Mouse (Mus musculus) T-helper 1 cell (primary cell): Measurements from ENCODE around the gene Nhlh1.

Source experiments
- in situ Hi-C: fragments of 300-600 bp; cut with MboI, MseI; formaldehyde crosslinking; loops from one replicate; pipeline ENCODE4 v1.15.1; 2025; ENCODE audit warnings: high pct_unique_total_duplicates

Nhlh1 gene

GRCm38 (mm10) chr1:172017517-172018070 lies 39.8 kb downstream of the Nhlh1 start:
- in situ Hi-C loops = no loop called here

- in situ Hi-C loops = no loop called here
Observed at GRCm38 (mm10) chr1:172016660-172017516, 40.5 kb downstream of the Nhlh1 start.

GRCm38 (mm10) chr1:172016031-172016430 lies 41.3 kb downstream of the Nhlh1 start:
- in situ Hi-C loops = no loop called here

GRCm38 (mm10) chr1:172015312-172015939 lies 41.9 kb downstream of the Nhlh1 start:
- in situ Hi-C loops = no loop called here

GRCm38 (mm10) chr1:172014771-172015170 lies 42.6 kb downstream of the Nhlh1 start:
- in situ Hi-C loops = no loop called here

GRCm38 (mm10) chr1:172012030-172012429 lies 45.3 kb downstream of the Nhlh1 start:
- in situ Hi-C loops = no loop called here

- in situ Hi-C loops = no loop called here
Observed at GRCm38 (mm10) chr1:172010042-172010824, 47.1 kb downstream of the Nhlh1 start.

GRCm38 (mm10) chr1:172009406-172009805 lies 48.0 kb downstream of the Nhlh1 start:
- in situ Hi-C loops = loop anchor here (10.0 kb wide), 1 partner anchor 195 kb away; no protein-coding TSS in a partner anchor

GRCm38 (mm10) chr1:172008351-172008750 lies 49.0 kb downstream of the Nhlh1 start:
- in situ Hi-C loops = loop anchor here (10.0 kb wide), 1 partner anchor 194 kb away; no protein-coding TSS in a partner anchor

GRCm38 (mm10) chr1:172007761-172008160 lies 49.6 kb downstream of the Nhlh1 start:
- in situ Hi-C loops = loop anchor here (10.0 kb wide), 1 partner anchor 193 kb away; no protein-coding TSS in a partner anchor
